Mouse (Mus musculus) neural tube, embryonic 11.5 days (tissue): ENCODE results near the gene Dnm1. TPM values are rescaled to one million over a fixed set of nuclear protein-coding genes. Genes with fewer than 3 reads are reported as not detected.
"Not testable (repeated sequence)": the region's sequence is repeated elsewhere in the genome, so short reads cannot be mapped to it uniquely, and the experiment has no call there.

ENCODE experiments used
- ATAC-seq: fragments of 200-750 bp; cut with Nextera tagmentation; 2 replicates; pipeline ENCODE4 v1.8.0; 2017; ENCODE audit warnings: moderate number of reproducible peaks, mild to moderate bottlenecking, moderate TSS enrichment, moderate library complexity; ENCODE audit not compliant: insufficient read depth, low FRiP score, low TSS enrichment
- DNase-seq: peaks from one replicate; pipeline ENCODE4 v3.0.0-alpha.2; 2015; ENCODE audit warnings: low spot score
- H3K27ac ChIP-seq: fragments of 300-500 bp; sonication (generic); 2 replicates; pipeline ENCODE4 v1.5.1; 2014; ENCODE audit warnings: low read depth, mild to moderate bottlenecking, low read length
- H3K27me3 ChIP-seq: fragments of 300-500 bp; sonication (generic); 2 replicates; pipeline ENCODE4 v1.6.1; 2014; ENCODE audit warnings: mild to moderate bottlenecking, low read length, mixed read lengths; ENCODE audit not compliant: control insufficient read depth, insufficient read depth
- H3K36me3 ChIP-seq: fragments of 300-500 bp; sonication (generic); 2 replicates; pipeline ENCODE4 v1.6.1; 2014; ENCODE audit warnings: mild to moderate bottlenecking, low read length, moderate library complexity, mixed read lengths; ENCODE audit not compliant: control insufficient read depth, insufficient read depth
- H3K4me1 ChIP-seq: fragments of 300-500 bp; sonication (generic); 2 replicates; pipeline ENCODE4 v1.6.1; 2014; ENCODE audit warnings: low read length, mixed read lengths; ENCODE audit not compliant: control insufficient read depth, insufficient read depth
- H3K4me2 ChIP-seq: fragments of 300-500 bp; sonication (generic); 2 replicates; pipeline ENCODE4 v1.6.1; 2014; ENCODE audit warnings: low read depth, mild to moderate bottlenecking, moderate library complexity
- H3K4me3 ChIP-seq: fragments of 300-500 bp; sonication (generic); 2 replicates; pipeline ENCODE4 v1.5.1; 2014; ENCODE audit warnings: low read depth, low read length
- H3K9ac ChIP-seq: fragments of 300-500 bp; sonication (generic); 2 replicates; pipeline ENCODE4 v1.6.1; 2014; ENCODE audit warnings: mild to moderate bottlenecking, low read length
- H3K9me3 ChIP-seq: fragments of 300-500 bp; sonication (generic); 2 replicates; pipeline ENCODE4 v1.6.1; 2016; ENCODE audit warnings: low read length; ENCODE audit not compliant: control insufficient read depth
- WGBS: fragments of 180-500 bp; shearing (Covaris S2); extraction: QIAGEN DNeasy Blood & Tissue Kit; methylation state at CpG from one replicate; pipeline ENCODE4 v1.1.7; 2014; 5-methylcytosine and 5-hydroxymethylcytosine counted together
- polyA plus RNA-seq: library from polyadenylated mRNA; unstranded; fragments of >200 nt; fragmentation: Nextera tagmentation; extraction: Ambion mirVana; gene quantifications from 2 replicates; pipeline ENCODE4 v1.2.1, GENCODE M21; 2014

Gene Dnm1
- polyA plus RNA-seq, 1 experiment from 2014 or later, result 23.7 TPM

- DNase-seq, result peak; percentile 73
- H3K4me1 ChIP-seq, result peaks cover 9% of the 10 kb centered on the region
- WGBS, result 54% methylated on average over 8 of the region's 8 CpGs
- H3K4me3 ChIP-seq, result no peak overlapping the region
- no peak overlapping the region for H3K4me2 ChIP-seq
- H3K9me3 ChIP-seq, result no peaks in the 10 kb centered on the region
- no peak overlapping the region for H3K27ac ChIP-seq
- ATAC-seq, result no peak
- H3K27me3 ChIP-seq, result 0 out of 2 replicates have a peak, but pooled peaks cover 2% of the 10 kb centered on the region
- H3K36me3 ChIP-seq, result peaks cover 21% of the 10 kb centered on the region
- no peak overlapping the region for H3K9ac ChIP-seq
Observed at GRCm38 (mm10) chr2:32307941-32308760, 45.0 kb downstream of the Dnm1 start.

- H3K4me1 ChIP-seq, result peaks cover 9% of the 10 kb centered on the region
- ATAC-seq, result no peak
- DNase-seq, result no peak
- H3K27ac ChIP-seq, result no peak overlapping the region
- no peak overlapping the region for H3K9ac ChIP-seq
- WGBS, result 91% methylated on average over 6 of the region's 6 CpGs
- no peak overlapping the region for H3K4me3 ChIP-seq
- no peaks in the 10 kb centered on the region for H3K9me3 ChIP-seq
- H3K27me3 ChIP-seq, result 0 out of 2 replicates have a peak, but pooled peaks cover 2% of the 10 kb centered on the region
- no peak overlapping the region for H3K4me2 ChIP-seq
- peaks cover 25% of the 10 kb centered on the region for H3K36me3 ChIP-seq
Observed at GRCm38 (mm10) chr2:32307247-32307798, 45.8 kb downstream of the Dnm1 start.

- no peak overlapping the region for H3K4me3 ChIP-seq
- ATAC-seq (no peak), DNase-seq (no peak)
- H3K4me1 ChIP-seq, result no peaks in the 10 kb centered on the region
- 0 out of 2 replicates have a peak, but pooled peaks cover 2% of the 10 kb centered on the region for H3K27me3 ChIP-seq
- no peak overlapping the region for H3K27ac ChIP-seq
- H3K9me3 ChIP-seq, result no peaks in the 10 kb centered on the region
- no peak overlapping the region for H3K9ac ChIP-seq
- H3K4me2 ChIP-seq, result no peak overlapping the region
- peaks cover 28% of the 10 kb centered on the region for H3K36me3 ChIP-seq
- 84% methylated on average over 9 of the region's 9 CpGs for WGBS
Observed at GRCm38 (mm10) chr2:32306176-32306575, 47.0 kb downstream of the Dnm1 start.

- H3K9me3 ChIP-seq, result no peaks in the 10 kb centered on the region
- H3K4me1 ChIP-seq, result no peaks in the 10 kb centered on the region
- WGBS, result 90% methylated on average over 5 of the region's 5 CpGs
- no peak overlapping the region for H3K4me2 ChIP-seq
- no peak for ATAC-seq
- H3K27ac ChIP-seq, result no peak overlapping the region
- DNase-seq, result no peak
- 0 out of 2 replicates have a peak, but pooled peaks cover 2% of the 10 kb centered on the region for H3K27me3 ChIP-seq
- H3K9ac ChIP-seq, result no peak overlapping the region
- no peak overlapping the region for H3K4me3 ChIP-seq
- peaks cover 28% of the 10 kb centered on the region for H3K36me3 ChIP-seq
Observed at GRCm38 (mm10) chr2:32305668-32306067, 47.5 kb downstream of the Dnm1 start.

- no peaks in the 10 kb centered on the region for H3K9me3 ChIP-seq
- no peak overlapping the region for H3K4me3 ChIP-seq
- no peak overlapping the region for H3K9ac ChIP-seq
- H3K4me1 ChIP-seq, result no peaks in the 10 kb centered on the region
- no peak overlapping the region for H3K4me2 ChIP-seq
- 0 out of 2 replicates have a peak, but pooled peaks cover under 1% of the 10 kb centered on the region for H3K27me3 ChIP-seq
- no peak for ATAC-seq
- H3K36me3 ChIP-seq, result peaks cover 29% of the 10 kb centered on the region
- peak; percentile 64 for DNase-seq
- WGBS, result 56% methylated on average over 8 of the region's 8 CpGs
- no peak overlapping the region for H3K27ac ChIP-seq
Observed at GRCm38 (mm10) chr2:32304145-32304832, 48.8 kb downstream of the Dnm1 start.

GRCm38 (mm10) chr2:32302952-32303351 is 50.2 kb downstream of the Dnm1 start:
- no peak overlapping the region for H3K4me3 ChIP-seq
- no peak overlapping the region for H3K27ac ChIP-seq
- H3K4me2 ChIP-seq, result no peak overlapping the region
- WGBS, result 93% methylated on average over 10 of the region's 10 CpGs
- ATAC-seq, result no peak
- H3K9ac ChIP-seq, result no peak overlapping the region
- no peaks in the 10 kb centered on the region for H3K27me3 ChIP-seq
- H3K9me3 ChIP-seq, result no peaks in the 10 kb centered on the region
- peaks cover 28% of the 10 kb centered on the region for H3K36me3 ChIP-seq
- no peaks in the 10 kb centered on the region for H3K4me1 ChIP-seq
- DNase-seq, result no peak

- Histone ChIP-seq H3K9me3 (no peaks in the 10 kb centered on the region), H3K4me1 (no peaks in the 10 kb centered on the region), H3K4me3 (no peak overlapping the region), H3K27me3 (no peaks in the 10 kb centered on the region), H3K27ac (no peak overlapping the region), H3K4me2 (no peak overlapping the region), H3K9ac (no peak overlapping the region), H3K36me3 (peaks cover 20% of the 10 kb centered on the region)
- WGBS, result 96% methylated on average over 4 of the region's 4 CpGs
- ATAC-seq, result no peak
- no peak for DNase-seq
Observed at GRCm38 (mm10) chr2:32299469-32299868, 53.7 kb downstream of the Dnm1 start.

GRCm38 (mm10) chr2:32295842-32296241 is 57.3 kb downstream of the Dnm1 start:
- not testable (repeated sequence) for ATAC-seq, H3K4me2 ChIP-seq, H3K9me3 ChIP-seq, H3K4me3 ChIP-seq, H3K9ac ChIP-seq, H3K27ac ChIP-seq, DNase-seq, H3K4me1 ChIP-seq, H3K27me3 ChIP-seq
- WGBS, result 100% methylated on average over 2 of the region's 2 CpGs
- H3K36me3 ChIP-seq, result peaks cover 11% of the 10 kb centered on the region
